12 mouse cellular contexts compared by ENCODE assay signal in genomic region chr11:115001474-115002040, GRCm38 (mm10). TPM values are rescaled to one million over a fixed set of nuclear protein-coding genes. Genes with fewer than 3 reads are reported as not detected.
DNase-seq lines count a peak whose midpoint lies in the region; ATAC-seq and TF ChIP-seq lines count a peak whose summit lies in the region.
"Had no signal": no experiment of that assay in that cellular context is flagged by ENCODE, and none has a peak within 500 bp of the region (broad histone marks: within the 10 kb centered on the region; RNA-seq: fewer than 3 reads in every experiment).

Cd300c2 (minus strand) TSS chr11:115001880.

- peak; percentile 20 to 25 for DNase-seq in heart, adult 2 months
- peak; percentile 23 for DNase-seq in 416B (ENCODE audit: low read depth)
- peak; percentile 39 for DNase-seq in brain, adult 2 months (ENCODE audit: low read depth, low spot score)
- DNase-seq in liver, postnatal 0 days, result no peak
- no peak for DNase-seq in ovary, adult 18-20 months (ENCODE audit: low spot score)
- no peak for DNase-seq in right cerebral cortex, postnatal 10 days (ENCODE audit: low spot score in 2 of 2)
- DNase-seq: gastrocnemius, postnatal 10 days; kidney, adult 18-20 months; right cerebral cortex, adult 18-20 months had no signal

- H3K4me1 ChIP-seq in heart, adult 2 months (ENCODE audit: control insufficient read depth, insufficient read depth, low read length), result no peaks in the 10 kb centered on the region; the same call in 1 of the 2 replicates
- no peaks in the 10 kb centered on the region for H3K4me1 ChIP-seq in heart, embryonic 11.5 days (ENCODE audit: control insufficient read depth, insufficient read depth, low read length)
- 0 out of 2 replicates have a peak, but pooled peaks cover 5% of the 10 kb centered on the region for H3K4me1 ChIP-seq in liver, postnatal 0 days (ENCODE audit: insufficient read depth)
- H3K4me1 ChIP-seq: hindbrain, embryonic 15.5 days; neural tube, embryonic 13.5 days had no signal

- H3K79me2 ChIP-seq in heart, adult 2 months (replicated peaks; ENCODE audit: control insufficient read depth, insufficient read depth, low read length), result no peaks in the 10 kb centered on the region

- no peak for TF ChIP-seq CTCF in heart, adult 2 months (IDR thresholded peaks at IDR 0.05)
- no peak for TF ChIP-seq CTCF in liver, postnatal 0 days (IDR thresholded peaks at IDR 0.05; ENCODE audit: low read depth)

- ATAC-seq in heart, embryonic 11.5 days (replicated peaks; ENCODE audit: insufficient number of reproducible peaks, low FRiP score, low TSS enrichment), result no peak
- ATAC-seq in liver, postnatal 0 days, result no peak

- no peak within 1 kb of the TSS for H3K9ac ChIP-seq in heart, adult 2 months (ENCODE audit: low read depth, low read length)
- H3K9ac ChIP-seq in heart, embryonic 11.5 days (ENCODE audit: low read depth, low read length), result no peak within 1 kb of the TSS
- H3K9ac ChIP-seq in liver, postnatal 0 days (replicated peaks), result no peak within 1 kb of the TSS
- H3K9ac ChIP-seq: hindbrain, embryonic 15.5 days; neural tube, embryonic 13.5 days had no signal

- H3K4me3 ChIP-seq in heart, adult 2 months, result no peak within 1 kb of the TSS
- no peak within 1 kb of the TSS for H3K4me3 ChIP-seq in heart, embryonic 11.5 days (ENCODE audit: low read depth, low read length)
- H3K4me3 ChIP-seq in liver, postnatal 0 days (ENCODE audit: low read depth, low read length), result no peak within 1 kb of the TSS
- H3K4me3 ChIP-seq: hindbrain, embryonic 15.5 days; neural tube, embryonic 13.5 days had no signal

- no peak within 1 kb of the TSS for H3K27ac ChIP-seq in heart, adult 2 months
- H3K27ac ChIP-seq in heart, embryonic 11.5 days (ENCODE audit: low read depth, low read length), result no peak within 1 kb of the TSS
- H3K27ac ChIP-seq in liver, postnatal 0 days (ENCODE audit: low read depth), result peak within 1 kb of the TSS; percentile 64
- H3K27ac ChIP-seq: hindbrain, embryonic 15.5 days; neural tube, embryonic 13.5 days had no signal

- 58% methylated on average over 7 of the region's 7 CpGs for WGBS in heart, adult 2 months
- 80% methylated on average over 7 of the region's 7 CpGs for WGBS in heart, embryonic 11.5 days (ENCODE audit: insufficient replicate concordance)
- WGBS in liver, postnatal 0 days (ENCODE audit: insufficient replicate concordance), result 44% methylated on average over 7 of the region's 7 CpGs

- intact Hi-C loops in heart, adult 2 months (cut with DNase I), result no loop called here

- H3K4me2 ChIP-seq in heart, embryonic 11.5 days, result no peak within 1 kb of the TSS
- peak within 1 kb of the TSS; percentile 44; the same call in 1 of the 2 replicates for H3K4me2 ChIP-seq in liver, postnatal 0 days (ENCODE audit: low read depth, low read length)
- H3K4me2 ChIP-seq: hindbrain, embryonic 15.5 days; neural tube, embryonic 13.5 days had no signal

- TF ChIP-seq POLR2A in heart, adult 2 months (IDR thresholded peaks at IDR 0.05; ENCODE audit: insufficient read depth, low read depth, low read length), result peak; percentile 45; the same call in 1 of the 2 replicates

- no peak for TF ChIP-seq EP300 in heart, adult 2 months (IDR thresholded peaks at IDR 0.05; ENCODE audit: insufficient read depth, low read depth, low read length)
- no peak for TF ChIP-seq EP300 in liver, postnatal 0 days (IDR thresholded peaks at IDR 0.05; ENCODE audit: low read depth)

- no peaks in the 10 kb centered on the region for H3K9me3 ChIP-seq in heart, embryonic 11.5 days (replicated peaks; ENCODE audit: control insufficient read depth, low read length)
- H3K9me3 ChIP-seq in liver, postnatal 0 days (ENCODE audit: low read length), result no peaks in the 10 kb centered on the region
- H3K9me3 ChIP-seq: hindbrain, embryonic 15.5 days; neural tube, embryonic 13.5 days had no signal

- no peaks in the 10 kb centered on the region for H3K27me3 ChIP-seq in heart, adult 2 months (ENCODE audit: control insufficient read depth, insufficient read depth, low read length)
- H3K27me3 ChIP-seq in heart, embryonic 11.5 days (ENCODE audit: control insufficient read depth, insufficient read depth, low read length), result no peaks in the 10 kb centered on the region
- no peaks in the 10 kb centered on the region for H3K27me3 ChIP-seq in liver, postnatal 0 days (ENCODE audit: insufficient read depth, low read length)
- H3K27me3 ChIP-seq: hindbrain, embryonic 15.5 days; neural tube, embryonic 13.5 days had no signal

- no peaks in the 10 kb centered on the region for H3K36me3 ChIP-seq in heart, adult 2 months (ENCODE audit: control insufficient read depth, insufficient read depth, low read length)
- no peaks in the 10 kb centered on the region for H3K36me3 ChIP-seq in heart, embryonic 11.5 days (ENCODE audit: control insufficient read depth, insufficient read depth, low read length)
- H3K36me3 ChIP-seq in liver, postnatal 0 days (replicated peaks; ENCODE audit: insufficient read depth, low read length), result no peaks in the 10 kb centered on the region
- H3K36me3 ChIP-seq: hindbrain, embryonic 15.5 days; neural tube, embryonic 13.5 days had no signal

RNA-seq across cellular contexts. Expression of gene Cd300c2, which starts in this region (rescaled TPM):
- 1 to 10 TPM; 1.5 to 2.1 TPM for total RNA-seq in heart, adult 2 months (2021)
- polyA plus RNA-seq in heart, adult 2 months (2012; rRNA removed), result 2.0 and 2.2 TPM in 2 replicates
- polyA plus RNA-seq in heart, embryonic 11.5 days (2014; fragmentation: Nextera tagmentation; extraction: Ambion mirVana), result 0.93 and 0.96 TPM in 2 replicates
- polyA plus RNA-seq in liver, postnatal 0 days (2015; fragmentation: Nextera tagmentation; extraction: Ambion mirVana), result 16.3 and 17.3 TPM in 2 replicates

Comparison
In these comparisons a context has a peak if more than half of its experiments do, and no peak if none do; other contexts are left out.
1. DNase-seq: peak in heart, adult 2 months (2 of 2), 416B (single experiment) and brain, adult 2 months (single experiment); none in liver, postnatal 0 days (single experiment), ovary, adult 18-20 months (single experiment) and right cerebral cortex, postnatal 10 days (0 of 2).